Mouse (Mus musculus) cerebellum, adult 8-10 months (tissue): Measurements from ENCODE around the gene Ctdnep1.
A peak's percentile ranks its signal among the peaks of the same experiment; 100 is the strongest.

Experiments
- DNase-seq: peaks from one replicate; pipeline ENCODE4 v3.0.0; 2022

The Ctdnep1 gene

GRCm38 (mm10) chr11:69984431-69984830 lies 3.5 kb downstream of the Ctdnep1 start:
- no peak for DNase-seq

- DNase-seq, result peak; percentile 36
Measured at GRCm38 (mm10) chr11:69989949-69990348, 9.0 kb downstream of the Ctdnep1 start.

- peak; percentile 94 for DNase-seq
Measured at GRCm38 (mm10) chr11:69990850-69991691, 10.1 kb downstream of the Ctdnep1 start, which contains the start of gene Gabarap. Gabarap (plus strand) TSS chr11:69991143.

GRCm38 (mm10) chr11:69991711-69992110 lies 10.8 kb downstream of the Ctdnep1 start:
- DNase-seq, result no peak

GRCm38 (mm10) chr11:69992396-69992795 lies 11.4 kb downstream of the Ctdnep1 start:
- DNase-seq, result peak; percentile 42

- DNase-seq, result peak; percentile 20
Measured at GRCm38 (mm10) chr11:69992932-69993331, 12.0 kb downstream of the Ctdnep1 start.

- no peak for DNase-seq
Measured at GRCm38 (mm10) chr11:69994401-69995090, 13.6 kb downstream of the Ctdnep1 start.

GRCm38 (mm10) chr11:69995391-69995960 lies 14.5 kb downstream of the Ctdnep1 start, which contains the start of gene Phf23:
Phf23 (plus strand) TSS chr11:69995777.
- DNase-seq, result peak; percentile 95

GRCm38 (mm10) chr11:69996161-69997061 lies 15.5 kb downstream of the Ctdnep1 start:
- DNase-seq, result no peak

- DNase-seq, result peak; percentile 74
Measured at GRCm38 (mm10) chr11:69997070-69997509, 16.1 kb downstream of the Ctdnep1 start.

- DNase-seq, result no peak
Measured at GRCm38 (mm10) chr11:69998567-69999491, 17.9 kb downstream of the Ctdnep1 start.

GRCm38 (mm10) chr11:69999666-70000065 lies 18.7 kb downstream of the Ctdnep1 start:
- DNase-seq, result no peak

- peak; percentile 83 for DNase-seq
Measured at GRCm38 (mm10) chr11:70000396-70000898, 19.5 kb downstream of the Ctdnep1 start, which contains the start of gene Dvl2. Dvl2 (plus strand) TSS chr11:70000595.

GRCm38 (mm10) chr11:70001159-70001558 lies 20.2 kb downstream of the Ctdnep1 start:
- DNase-seq, result no peak

- DNase-seq, result no peak
Measured at GRCm38 (mm10) chr11:70001865-70002264, 20.9 kb downstream of the Ctdnep1 start.

- no peak for DNase-seq
Measured at GRCm38 (mm10) chr11:70002471-70002870, 21.5 kb downstream of the Ctdnep1 start.

- no peak for DNase-seq
Measured at GRCm38 (mm10) chr11:70005521-70005920, 24.6 kb downstream of the Ctdnep1 start.

GRCm38 (mm10) chr11:70010033-70010432 lies 29.1 kb downstream of the Ctdnep1 start:
- DNase-seq, result no peak

GRCm38 (mm10) chr11:70010548-70010947 lies 29.6 kb downstream of the Ctdnep1 start:
- no peak for DNase-seq

GRCm38 (mm10) chr11:70010961-70011360 lies 30.0 kb downstream of the Ctdnep1 start:
- no peak for DNase-seq

- DNase-seq, result no peak
Measured at GRCm38 (mm10) chr11:70012931-70013330, 32.0 kb downstream of the Ctdnep1 start.
